In genomic region chr7:96649171-96649570, GRCm38 (mm10) we compare ENCODE assay signal across 10 mouse cellular contexts.
"Had no signal": no experiment of that assay in that cellular context is flagged by ENCODE, and none has a peak within 500 bp of the region (broad histone marks: within the 10 kb centered on the region; RNA-seq: fewer than 3 reads in every experiment).

No protein-coding gene starts in this region.

- H3K9me3 ChIP-seq: liver, embryonic 15.5 days; midbrain, embryonic 13.5 days had no signal

- ATAC-seq: lung, postnatal 0 days; midbrain, embryonic 13.5 days had no signal

- H3K4me1 ChIP-seq: liver, embryonic 15.5 days had no signal

- H3K4me3 ChIP-seq: liver, embryonic 15.5 days; midbrain, embryonic 13.5 days had no signal

- H3K4me2 ChIP-seq: liver, embryonic 11.5 days; liver, embryonic 15.5 days; midbrain, embryonic 13.5 days had no signal

- H3K27ac ChIP-seq: liver, embryonic 15.5 days; midbrain, embryonic 13.5 days had no signal

- H3K9ac ChIP-seq: liver, embryonic 15.5 days; midbrain, embryonic 13.5 days had no signal

- DNase-seq: kidney, postnatal 36 days; left cerebral cortex, postnatal 4 days; lung, adult 2 months; lung, postnatal 36 days; right cerebral cortex, postnatal 14 days; thymus, postnatal 4 days had no signal

- H3K36me3 ChIP-seq: liver, embryonic 15.5 days; midbrain, embryonic 13.5 days had no signal
